Mouse (Mus musculus): ENCODE data around the gene Zfp36l2. TPM values are rescaled to one million over a fixed set of nuclear protein-coding genes. Genes with fewer than 3 reads are reported as not detected.
A peak's percentile ranks its signal among the peaks of the same experiment; 100 is the strongest.

Zfp36l2 gene
- total RNA-seq, 2 experiments from 2014 or later = 22.3 to 62.0 TPM

DNA sequence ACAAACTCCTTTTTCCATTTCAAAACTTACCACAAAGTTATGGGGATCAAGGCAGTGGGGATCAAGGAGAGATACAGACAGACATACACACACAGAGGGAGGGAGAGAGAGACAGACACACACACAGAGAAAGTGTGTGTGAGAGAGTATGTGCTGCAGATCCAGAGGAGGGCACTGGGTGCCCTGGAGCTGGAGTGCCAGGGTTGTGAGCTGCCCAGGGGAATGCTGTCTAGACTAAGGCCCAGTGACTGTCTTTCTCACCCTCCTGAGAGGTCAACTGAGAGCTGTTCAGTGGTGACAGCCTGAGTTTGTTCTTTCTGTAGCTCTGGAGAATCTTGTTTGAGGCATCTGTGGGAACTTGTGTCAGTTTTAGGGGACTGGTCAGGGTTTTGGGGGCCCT lies 8.6 kb upstream of the Zfp36l2 start:
- no peak for ATAC-seq (replicated peaks; ENCODE audit: low FRiP score, poor library complexity, severe bottlenecking)

DNA sequence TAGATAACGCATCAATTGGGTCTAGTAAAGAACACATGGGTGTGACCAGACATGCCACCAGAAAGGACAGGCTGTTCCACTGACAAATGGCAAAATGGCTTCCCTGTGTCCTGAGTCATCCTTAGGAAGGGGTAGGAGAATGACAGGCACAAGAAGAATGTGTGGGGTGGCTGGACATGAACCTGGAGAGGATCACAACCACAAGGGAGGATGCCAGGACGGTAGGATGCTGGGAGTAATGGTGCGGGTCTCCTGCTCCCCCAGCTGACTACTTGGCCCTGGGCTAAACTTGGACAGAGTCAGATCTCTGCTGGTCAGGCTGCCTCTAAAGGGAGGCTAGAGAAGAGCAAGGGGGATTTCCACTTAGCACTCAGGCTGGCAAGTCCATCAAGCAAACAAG lies 8.1 kb upstream of the Zfp36l2 start:
- no peak for ATAC-seq (replicated peaks; ENCODE audit: low FRiP score, poor library complexity, severe bottlenecking)

DNA sequence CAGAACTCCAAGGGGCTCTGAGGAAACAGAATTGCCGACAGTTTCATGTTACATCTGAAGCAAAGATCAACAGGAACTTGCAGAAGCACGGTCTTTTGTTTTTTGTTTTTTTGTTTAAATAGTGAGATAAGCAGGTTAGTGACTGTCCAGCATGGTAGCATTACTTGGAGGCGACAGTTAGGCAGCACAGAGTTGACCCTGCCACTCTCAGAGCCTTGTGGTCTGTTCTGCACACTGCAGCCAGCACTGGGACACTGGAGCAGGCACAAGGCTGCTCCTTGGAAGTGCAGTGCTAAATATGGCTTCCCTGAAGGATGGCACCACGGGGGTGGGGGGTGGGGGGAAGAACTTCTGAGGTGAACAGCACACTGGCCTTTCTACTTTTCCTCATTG lies 7.3 kb upstream of the Zfp36l2 start:
- ATAC-seq (replicated peaks; ENCODE audit: low FRiP score, poor library complexity, severe bottlenecking) = no peak

DNA sequence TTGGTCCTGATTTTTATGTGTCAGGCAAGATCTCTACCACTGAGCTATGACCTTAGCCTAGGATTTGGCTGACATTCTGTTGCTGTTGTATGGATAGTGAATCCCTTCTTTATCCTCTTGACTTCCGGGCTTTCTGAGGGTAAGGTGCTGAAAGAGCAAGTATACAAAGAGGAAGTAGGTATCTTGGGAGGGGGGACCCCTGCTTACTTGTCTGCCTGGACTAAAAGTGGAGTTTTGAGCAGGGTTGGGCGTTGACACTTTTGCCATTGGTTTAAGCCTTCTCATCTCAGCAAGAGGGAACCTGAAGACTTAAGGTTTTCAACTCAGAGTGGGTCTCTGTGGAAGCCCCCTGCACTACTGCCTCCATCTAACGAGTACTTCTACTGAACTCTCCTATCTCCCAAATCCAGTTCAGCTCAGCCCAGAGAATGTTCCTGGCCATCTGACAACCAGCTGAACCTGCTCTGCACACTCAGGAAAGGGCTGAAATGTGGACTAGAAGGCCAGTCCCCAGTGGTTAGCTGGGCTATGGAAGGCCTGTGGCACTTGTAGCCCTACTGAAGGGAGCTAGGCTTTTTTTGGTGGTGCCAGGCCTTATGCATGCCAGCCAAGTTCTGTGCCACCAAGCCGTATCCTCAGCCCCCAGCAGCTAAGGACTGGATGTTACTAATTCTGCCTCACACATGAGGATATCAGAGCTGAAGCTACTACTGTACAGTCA lies 6.7 kb upstream of the Zfp36l2 start:
- no peak for ATAC-seq (replicated peaks; ENCODE audit: low FRiP score, poor library complexity, severe bottlenecking)

DNA sequence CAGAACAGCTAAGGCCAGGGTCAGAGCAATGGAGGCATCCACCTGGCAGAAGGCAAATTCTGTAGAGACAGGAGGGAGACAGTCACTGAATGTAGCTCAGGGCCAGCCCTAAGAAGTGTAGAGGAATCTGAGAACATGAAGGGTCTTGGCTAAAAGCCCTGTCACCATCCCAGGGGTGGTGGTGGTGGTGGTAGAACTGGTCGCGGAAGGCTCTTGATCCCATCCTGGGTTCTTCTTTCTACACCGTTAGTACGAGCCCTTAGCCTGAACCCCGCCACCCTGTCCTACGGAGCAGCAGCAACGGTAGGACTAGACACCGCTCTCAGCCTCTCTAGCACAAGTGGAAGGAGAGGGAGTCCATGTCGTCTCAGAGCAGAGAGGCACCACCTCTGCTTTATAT lies 5.7 kb upstream of the Zfp36l2 start:
- no peak for ATAC-seq (replicated peaks; ENCODE audit: low FRiP score, poor library complexity, severe bottlenecking)

DNA sequence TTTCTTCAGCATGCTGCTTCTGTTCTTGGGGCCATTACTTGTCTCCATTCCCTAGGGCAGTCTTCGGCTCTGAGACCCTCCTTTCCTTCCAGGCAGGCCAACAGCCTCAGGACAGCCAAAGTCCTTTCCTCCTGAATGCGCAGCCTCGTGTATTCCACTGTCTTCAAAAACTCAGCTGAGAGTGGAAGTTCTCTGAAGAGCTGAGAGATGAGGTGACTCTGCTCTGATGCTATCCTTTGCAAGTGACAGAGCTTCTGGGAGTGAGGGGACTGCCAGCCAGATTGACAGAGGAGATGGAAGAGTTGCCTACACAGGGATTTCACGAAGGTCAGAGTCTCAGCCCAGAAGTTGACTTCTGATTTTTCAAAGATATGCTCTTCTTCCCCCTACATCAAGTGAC lies 4.2 kb upstream of the Zfp36l2 start:
- no peak for ATAC-seq (replicated peaks; ENCODE audit: low FRiP score, poor library complexity, severe bottlenecking)

DNA sequence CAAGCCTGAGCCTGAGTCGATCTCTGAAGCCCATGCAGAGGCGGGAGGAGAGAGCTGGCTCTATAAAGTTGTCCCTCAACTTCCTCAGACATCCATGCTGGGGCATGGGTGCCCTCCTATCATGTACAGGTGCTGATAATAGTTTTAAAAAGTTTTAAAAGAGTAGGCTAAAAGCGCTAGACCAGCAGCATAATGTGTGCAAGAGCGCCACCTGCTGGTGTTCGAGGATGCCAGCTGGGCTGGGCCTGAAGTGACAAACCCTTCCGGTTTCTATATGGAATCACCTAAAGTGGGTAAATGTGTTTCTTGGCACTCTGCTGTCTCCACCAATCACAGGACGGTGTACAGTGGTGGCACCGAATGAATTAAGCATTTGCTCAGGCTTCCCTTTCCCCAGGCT lies 3.1 kb upstream of the Zfp36l2 start:
- ATAC-seq (replicated peaks; ENCODE audit: low FRiP score, poor library complexity, severe bottlenecking) = no peak

DNA sequence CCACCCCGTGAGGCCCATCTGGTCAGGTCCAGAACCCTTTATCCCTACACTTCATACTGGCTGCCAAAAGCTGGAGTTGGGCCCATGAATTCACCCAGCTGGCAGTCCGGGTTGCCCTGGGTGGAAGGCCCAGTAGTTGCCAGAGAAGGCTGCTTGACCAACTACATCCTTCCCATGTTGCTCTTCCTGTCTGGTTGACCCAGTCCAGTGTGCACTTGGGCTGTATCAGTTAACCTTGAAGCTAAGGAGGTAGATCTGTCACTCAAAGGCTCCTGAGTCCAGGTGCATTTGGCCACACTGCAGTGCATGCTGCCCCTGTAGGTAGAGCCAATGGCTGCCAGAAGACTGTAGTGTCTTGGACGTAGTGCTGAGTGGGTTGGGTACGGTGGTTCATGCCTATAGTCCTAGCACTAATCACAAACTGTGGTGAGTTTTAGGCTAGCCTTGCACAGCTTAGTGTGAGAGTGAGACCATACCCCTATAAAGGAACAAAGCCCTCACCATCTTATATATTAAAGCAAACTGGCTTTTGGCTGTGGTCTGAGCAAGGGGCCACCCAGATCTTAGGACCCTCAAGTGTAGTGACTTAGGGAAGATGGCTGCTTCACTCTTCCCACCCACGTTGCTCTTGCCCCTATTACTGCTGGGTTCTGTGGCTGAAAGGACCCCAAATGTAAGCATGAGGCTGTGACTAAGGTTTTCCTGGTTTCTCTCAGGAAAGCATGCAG lies 1.5 kb upstream of the Zfp36l2 start:
- no peak for ATAC-seq (replicated peaks; ENCODE audit: low FRiP score, poor library complexity, severe bottlenecking)

DNA sequence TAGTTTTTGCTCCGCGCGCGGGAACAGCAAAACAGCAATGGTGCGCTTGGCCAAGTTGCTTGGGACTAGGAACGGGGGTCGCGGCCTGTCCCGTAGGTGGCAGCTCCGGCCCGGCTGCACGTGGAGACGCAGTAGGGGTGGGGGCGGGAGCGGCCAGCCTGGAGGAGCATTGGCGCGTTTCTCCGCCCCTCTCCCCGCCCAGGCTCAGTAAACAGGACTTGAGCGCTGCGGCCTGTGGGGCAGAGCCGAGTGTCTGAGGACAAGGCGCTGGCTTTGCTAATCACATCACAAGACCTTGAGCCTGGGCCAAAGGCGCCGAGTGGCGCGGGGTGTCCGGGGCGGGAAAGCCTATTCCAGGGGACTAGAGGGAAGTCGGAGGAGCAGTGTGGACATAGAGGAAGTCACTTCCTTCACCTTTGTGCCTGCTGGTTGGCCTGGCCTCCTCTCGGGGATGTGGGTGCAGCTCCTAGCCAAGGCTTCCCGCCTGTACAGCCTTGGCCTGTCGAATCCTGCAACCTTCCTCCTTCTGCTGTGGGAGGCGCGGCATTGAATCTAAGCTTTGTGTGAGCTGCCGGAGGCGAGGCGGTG lies 721 bp upstream of the Zfp36l2 start:
- ATAC-seq (replicated peaks; ENCODE audit: low FRiP score, poor library complexity, severe bottlenecking) = peak; percentile 68

DNA sequence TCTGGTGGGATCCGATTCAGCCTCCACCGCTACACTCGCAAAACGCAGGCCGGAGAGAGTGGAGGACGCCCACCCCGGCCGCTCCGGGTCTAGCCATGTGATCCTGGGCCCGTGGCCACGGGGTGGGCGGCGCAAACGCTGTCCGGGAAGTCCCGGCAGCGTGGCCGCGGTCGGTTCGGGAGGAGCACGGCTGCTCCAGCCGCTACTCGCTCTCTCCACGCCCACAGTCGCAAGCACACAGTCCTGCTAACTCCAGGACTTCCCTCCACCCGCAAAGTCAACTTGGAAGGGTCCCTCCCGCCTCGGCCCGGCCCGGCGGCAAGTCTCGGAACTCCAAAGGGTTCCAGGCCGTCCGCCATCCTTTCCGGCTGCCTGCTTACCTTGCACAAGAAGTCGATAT lies 483 bp downstream of the Zfp36l2 start:
- peak; percentile 31 for ATAC-seq (replicated peaks; ENCODE audit: low FRiP score, poor library complexity, severe bottlenecking)

DNA sequence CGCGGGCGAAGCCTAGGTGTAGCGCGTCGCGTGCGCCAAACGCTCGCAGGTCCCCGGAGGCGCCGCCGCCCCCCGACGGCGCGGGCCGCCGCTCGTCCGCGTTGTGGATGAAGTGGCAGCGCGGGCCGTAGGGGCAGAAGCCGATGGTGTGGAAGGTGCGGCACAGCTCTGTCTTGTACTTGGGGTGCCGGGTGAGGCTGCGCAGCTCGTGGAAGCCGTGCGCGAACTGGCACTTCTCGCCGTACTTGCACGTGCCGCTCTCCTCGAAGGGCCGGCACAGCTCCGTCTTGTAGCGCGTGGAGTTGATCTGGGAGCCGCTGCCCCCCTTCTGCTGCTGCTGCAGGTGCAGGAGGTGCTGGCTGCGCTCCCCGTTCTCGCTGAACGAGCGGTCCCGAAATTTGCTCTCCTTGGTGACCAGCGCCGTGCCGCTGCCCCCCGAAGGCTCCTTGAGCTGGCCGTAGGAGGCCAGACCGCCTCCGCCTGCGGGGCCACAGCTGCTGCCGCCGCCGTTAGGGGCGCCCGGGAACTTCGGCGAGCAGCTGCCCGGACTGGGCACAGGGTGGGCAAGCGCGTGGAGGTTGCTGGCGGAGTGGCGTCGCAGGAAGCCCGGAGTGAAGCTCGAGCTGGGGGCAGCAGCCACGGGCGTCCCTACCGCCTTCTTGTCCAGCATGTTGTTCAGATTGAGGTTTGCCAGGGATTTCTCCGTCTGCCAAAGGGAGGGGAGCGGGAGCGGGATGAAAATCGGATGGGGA lies 1.1 kb downstream of the Zfp36l2 start:
- no peak for ATAC-seq (replicated peaks; ENCODE audit: low FRiP score, poor library complexity, severe bottlenecking)

DNA sequence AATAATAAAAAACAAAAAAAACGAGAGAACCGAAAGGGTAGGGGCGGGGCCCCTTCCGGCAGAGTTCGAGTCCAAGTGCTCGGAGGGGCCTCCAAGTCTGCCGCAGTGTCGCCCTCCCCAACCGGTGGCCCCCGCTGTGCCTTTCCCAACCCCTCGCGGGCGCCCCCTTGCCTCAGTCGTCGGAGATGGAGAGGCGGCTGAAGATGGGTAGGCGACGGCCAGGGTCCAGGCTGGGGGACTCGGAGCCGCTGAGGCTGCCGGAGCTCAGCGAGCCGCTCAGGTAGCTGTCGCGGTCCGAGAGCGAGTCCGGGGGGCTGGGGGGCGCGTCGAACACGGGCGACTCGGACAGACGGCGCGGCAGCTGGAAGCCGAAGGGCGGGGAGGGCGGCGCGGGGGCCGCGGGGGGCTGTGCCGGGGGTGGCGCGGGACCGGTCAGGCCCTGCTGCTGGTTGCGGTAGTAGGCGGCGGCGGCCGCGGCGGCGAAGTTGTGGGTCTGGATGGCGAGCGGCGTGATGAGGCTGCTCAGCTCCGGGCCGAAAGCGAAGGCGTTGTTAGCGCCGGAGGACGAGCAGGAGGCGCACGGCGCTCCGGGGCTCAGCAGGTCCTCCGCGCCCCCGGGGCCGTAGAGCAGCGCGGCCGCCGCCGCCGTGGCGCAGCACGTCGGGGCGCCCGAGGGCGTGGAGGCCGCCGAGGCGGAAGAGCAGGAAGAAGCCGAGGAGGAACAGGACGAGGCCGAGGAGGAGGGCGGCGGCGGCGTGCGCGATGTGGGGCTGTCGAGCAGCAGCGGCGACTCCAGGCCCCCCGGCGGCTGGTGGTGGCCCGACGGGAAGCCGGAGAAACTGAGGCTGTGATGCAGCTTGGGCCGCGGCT lies 1.9 kb downstream of the Zfp36l2 start:
- ATAC-seq (replicated peaks; ENCODE audit: low FRiP score, poor library complexity, severe bottlenecking) = peak; percentile 3; the same call in 1 of the 2 replicates

DNA sequence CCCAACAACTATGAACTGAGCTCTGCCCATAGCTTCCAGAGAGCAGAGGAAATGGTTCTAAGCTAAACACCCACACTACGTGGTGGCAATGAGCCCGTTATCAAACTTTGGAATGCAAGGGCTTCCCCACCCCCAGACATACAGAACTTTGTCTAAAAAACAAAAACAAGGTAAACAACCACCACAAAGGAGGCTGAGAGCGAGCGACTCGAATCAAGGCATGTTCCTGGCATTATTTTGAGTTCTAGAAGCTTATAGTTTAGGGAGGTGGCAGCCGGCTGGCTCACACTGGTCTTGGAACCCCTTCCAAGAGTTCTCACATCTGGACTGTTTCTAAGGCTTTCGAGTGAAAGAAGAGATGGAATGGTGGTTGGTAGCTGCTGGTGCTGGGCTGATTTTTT lies 2.7 kb downstream of the Zfp36l2 start:
- ATAC-seq (replicated peaks; ENCODE audit: low FRiP score, poor library complexity, severe bottlenecking) = no peak

DNA sequence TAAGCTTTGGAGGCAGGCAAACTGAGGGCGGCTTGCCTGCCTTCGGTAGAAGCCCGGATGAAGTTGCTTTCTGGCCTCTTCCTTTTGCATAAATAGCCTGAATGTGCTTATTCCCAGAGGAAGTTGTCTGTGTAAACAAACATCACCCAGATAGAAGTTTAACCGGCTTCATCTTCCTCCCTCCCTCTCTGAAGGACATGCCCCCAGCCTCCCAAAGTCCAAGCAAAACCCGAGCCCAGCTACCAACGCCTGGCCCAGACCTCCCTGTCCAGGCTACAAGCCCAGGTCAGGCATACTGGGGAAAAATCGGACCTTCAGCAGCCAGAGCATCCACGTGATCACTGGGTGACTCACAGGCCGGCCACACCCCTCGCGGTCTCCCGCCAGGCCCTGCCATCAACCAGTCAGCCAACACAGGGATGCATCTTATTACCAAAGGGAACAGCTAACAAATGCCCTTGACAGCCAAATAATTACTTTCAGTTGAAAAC lies 4.4 kb downstream of the Zfp36l2 start:
- peak; percentile 68 for ATAC-seq (replicated peaks; ENCODE audit: low FRiP score, poor library complexity, severe bottlenecking)

DNA sequence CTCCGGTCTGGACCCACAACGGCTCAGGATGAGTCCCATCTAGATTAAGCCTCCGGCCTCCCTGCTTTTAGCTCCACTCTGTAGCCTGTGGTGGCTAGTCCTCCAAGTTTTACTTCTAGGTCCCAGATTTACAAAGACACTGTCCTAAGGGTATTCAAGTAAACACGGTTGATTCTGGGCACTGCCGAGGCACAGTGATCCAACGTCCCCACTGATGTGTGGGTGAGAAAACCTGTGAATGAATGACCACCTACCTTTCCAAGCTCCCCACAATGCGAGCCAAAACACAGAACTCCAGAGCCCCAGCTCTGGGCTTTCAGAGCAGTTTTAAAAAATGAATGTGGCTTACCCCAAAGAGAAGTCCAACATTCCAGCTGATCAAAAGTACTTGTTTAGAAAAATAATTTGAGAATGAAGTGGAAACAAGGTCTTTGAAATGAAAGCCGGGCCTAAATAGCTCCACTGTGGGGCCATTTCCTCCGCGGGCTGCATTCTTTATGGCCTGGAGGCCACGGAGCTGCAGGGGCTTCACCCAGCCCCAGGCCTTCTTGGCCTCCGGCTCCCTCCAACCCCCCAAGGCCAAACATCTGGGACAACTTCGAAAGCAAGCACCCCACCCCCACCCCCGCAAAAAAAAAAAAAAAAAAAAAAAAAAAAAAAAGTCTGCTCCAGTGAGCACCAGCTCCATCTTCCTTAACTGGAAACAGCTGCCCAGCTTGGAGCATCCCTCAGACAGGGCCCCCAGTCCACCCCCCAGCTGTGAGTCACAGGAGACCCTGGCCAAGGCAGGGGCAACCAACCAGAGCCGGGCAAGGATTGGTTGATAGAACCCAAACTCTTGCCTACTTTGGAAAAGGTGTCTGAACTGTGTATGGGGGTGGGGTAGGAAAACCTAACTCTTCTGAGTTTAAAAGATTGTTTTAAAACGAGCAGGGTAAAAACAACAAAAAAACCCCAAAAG lies 5.2 kb downstream of the Zfp36l2 start:
- no peak for ATAC-seq (replicated peaks; ENCODE audit: low FRiP score, poor library complexity, severe bottlenecking)

DNA sequence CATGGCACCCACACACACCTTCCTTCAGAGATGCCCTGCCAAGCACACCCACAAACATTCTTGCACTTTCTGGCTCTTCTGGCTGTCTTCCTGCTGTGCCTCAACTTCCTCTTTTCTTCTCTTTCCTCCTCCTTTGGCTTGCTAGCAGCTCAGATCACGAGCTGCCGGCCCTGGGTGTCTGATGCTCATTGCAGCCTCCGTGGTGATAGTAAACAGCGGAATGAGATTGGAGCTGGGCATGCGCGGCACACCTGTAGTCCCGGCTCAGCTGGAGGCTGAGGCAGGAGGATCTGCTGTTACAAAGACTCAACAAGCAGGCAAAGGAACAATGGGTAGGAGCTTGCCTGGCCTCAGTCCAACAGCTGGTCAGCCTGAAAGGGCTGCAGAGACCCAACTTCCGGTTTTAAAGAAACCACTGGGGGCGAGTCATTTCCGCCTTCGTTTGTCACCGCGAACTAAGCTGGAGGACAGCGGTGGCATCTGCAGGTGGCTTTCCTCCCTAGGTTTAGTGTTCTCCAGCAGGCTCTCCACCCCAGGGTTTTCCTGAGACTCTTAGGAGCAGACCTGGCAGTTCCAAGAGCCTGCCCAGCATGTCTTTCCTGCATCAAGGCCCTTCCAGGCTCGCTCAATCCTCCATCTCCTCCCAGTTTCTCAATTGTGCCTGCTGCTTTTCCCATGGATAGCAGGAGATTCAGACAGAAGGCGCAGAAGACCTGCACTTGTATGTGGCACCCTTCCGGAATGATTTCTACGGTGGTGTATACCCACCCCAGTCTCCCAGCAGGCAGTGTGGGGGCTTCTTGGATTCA lies 6.0 kb downstream of the Zfp36l2 start:
- no peak for ATAC-seq (replicated peaks; ENCODE audit: low FRiP score, poor library complexity, severe bottlenecking)

DNA sequence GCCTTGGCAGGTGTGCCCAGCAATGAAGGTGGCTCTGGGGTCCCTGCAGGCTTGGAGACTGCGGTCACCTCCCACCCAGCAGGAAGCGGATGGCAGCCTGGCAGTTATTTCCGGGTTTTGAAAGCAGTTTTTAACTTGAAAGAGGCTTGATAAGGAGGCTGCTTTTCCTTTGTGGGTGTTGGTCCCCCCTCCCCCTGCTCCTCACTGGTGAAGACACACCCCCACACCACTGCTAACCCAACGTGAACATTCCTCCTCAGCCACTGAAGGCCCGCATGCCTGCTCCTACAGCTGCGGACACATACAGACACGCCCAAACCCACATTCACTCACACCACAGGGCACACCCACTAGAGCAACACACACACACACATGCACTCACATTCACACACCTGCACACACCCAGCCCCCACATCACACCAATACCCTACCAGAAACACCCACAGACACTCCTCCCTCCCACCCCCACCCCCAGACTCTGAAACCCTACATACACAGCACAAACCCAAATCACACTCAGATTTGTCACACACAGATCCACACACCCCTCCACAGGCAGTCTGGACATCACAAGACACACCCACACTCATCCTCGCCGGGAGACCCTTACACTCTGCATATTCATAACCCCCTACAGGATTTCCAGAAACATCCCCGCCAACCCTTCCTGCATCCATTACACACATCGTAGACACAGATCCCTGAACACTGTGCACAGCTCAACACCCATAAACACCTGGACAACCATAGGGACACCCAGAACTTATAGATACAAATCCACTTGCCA lies 6.8 kb downstream of the Zfp36l2 start:
- 0 out of 2 replicates have a peak, but pooled peaks have one; percentile 40 for ATAC-seq (replicated peaks; ENCODE audit: low FRiP score, poor library complexity, severe bottlenecking)

Measured in erythroid progenitor cell, adult 5-6 weeks (primary cell).